Mouse (Mus musculus): ENCODE results near the gene Pqlc2.

Pqlc2 gene

DNA sequence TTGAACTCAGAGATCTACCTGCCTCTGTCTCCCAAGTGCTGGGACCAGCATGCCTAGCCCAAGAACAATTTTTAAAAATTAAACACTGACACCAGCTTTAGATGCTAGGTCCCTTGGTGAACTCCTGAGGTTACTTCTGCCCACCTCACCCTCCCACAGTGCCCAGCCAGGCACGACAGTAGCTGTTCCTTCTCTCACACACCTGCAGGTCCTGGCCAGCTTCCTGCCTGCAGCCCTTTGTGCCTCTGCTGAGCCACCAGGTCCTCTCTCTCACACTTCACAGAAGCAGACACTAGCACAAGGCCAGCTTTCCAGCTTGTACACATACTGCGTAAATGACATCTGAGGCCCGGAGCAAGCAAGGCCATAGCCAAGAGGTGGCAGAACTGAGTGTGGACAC lies 5.0 kb downstream of the Pqlc2 start:
- DNase-seq (ENCODE audit: low spot score in 2 of 2), result no peak

DNA sequence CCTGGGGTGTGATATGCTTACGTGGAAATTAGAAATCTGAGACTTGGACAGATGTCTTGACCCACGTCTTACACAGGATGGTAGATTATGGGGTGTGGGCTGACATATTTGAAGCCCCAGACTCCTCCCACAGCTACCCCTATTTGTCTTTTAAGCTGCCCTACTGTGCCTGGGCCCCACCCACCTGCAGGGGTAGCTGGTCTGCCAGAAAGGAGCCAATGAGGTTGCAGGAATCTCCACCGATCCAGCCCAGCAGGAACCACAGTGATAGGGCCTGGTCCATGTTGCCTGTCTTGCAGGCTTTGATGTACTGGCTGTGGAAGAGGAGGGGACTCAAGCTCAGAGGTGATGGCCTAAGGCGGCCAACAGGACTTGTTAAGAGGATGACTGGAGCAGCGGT lies 8.3 kb downstream of the Pqlc2 start:
- DNase-seq (ENCODE audit: low spot score in 2 of 2), result no peak

DNA sequence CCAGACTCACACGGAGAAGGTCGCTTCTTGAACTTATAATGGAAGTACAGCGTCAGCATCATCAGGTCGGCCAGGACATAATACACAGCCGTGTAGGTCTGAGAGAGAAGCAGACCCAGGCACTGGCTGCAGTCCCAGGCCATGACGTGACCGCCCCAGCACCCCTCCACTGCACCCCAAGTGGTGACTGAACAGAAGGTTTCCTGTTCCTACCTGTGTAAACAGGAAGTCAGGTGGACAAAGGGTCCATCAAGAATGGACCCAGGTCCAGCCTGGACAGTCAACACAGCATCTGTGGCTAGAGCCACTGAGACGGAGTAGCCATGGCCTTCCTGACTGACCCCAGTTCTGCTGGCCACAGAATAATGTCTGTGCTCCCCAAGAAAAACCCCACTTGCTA lies 8.7 kb downstream of the Pqlc2 start:
- DNase-seq (ENCODE audit: low spot score in 2 of 2), result no peak

GRCm38 (mm10) chr4:139298671-139299366 lies 11.7 kb downstream of the Pqlc2 start:
- DNase-seq (ENCODE audit: low spot score in 2 of 2), result no peak

- no peak for DNase-seq (ENCODE audit: low spot score in 2 of 2)
Measured at GRCm38 (mm10) chr4:139297566-139297965, 12.9 kb downstream of the Pqlc2 start.

GRCm38 (mm10) chr4:139292038-139292437 lies 18.5 kb downstream of the Pqlc2 start:
- DNase-seq (ENCODE audit: low spot score in 2 of 2), result no peak

GRCm38 (mm10) chr4:139291099-139291498 lies 19.4 kb downstream of the Pqlc2 start:
- peak in 1 of 2 experiments; percentile 55 for DNase-seq (ENCODE audit: low spot score in 2 of 2)

DNA sequence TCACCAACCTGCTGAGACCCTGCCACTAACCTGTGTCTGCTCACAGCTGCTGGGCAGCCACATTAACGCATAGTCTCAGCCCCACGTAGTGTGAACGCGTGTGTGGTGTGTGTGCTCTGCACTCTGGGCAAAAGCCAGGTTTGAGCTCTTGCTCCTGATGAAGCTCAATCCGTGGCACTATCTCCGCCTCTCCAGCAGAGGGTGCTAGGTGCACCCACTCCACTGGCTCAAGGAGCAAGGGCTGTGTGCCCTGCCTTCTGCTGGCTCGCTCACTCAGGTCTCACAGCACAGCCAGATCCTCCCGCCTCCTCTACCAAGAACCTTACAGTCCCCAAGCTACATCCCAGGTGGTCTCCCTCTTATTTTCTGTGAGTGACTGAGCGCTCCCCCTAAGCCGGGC lies 21.5 kb downstream of the Pqlc2 start:
- peak; percentile 62 to 67 for DNase-seq (ENCODE audit: low spot score in 2 of 2)

DNA sequence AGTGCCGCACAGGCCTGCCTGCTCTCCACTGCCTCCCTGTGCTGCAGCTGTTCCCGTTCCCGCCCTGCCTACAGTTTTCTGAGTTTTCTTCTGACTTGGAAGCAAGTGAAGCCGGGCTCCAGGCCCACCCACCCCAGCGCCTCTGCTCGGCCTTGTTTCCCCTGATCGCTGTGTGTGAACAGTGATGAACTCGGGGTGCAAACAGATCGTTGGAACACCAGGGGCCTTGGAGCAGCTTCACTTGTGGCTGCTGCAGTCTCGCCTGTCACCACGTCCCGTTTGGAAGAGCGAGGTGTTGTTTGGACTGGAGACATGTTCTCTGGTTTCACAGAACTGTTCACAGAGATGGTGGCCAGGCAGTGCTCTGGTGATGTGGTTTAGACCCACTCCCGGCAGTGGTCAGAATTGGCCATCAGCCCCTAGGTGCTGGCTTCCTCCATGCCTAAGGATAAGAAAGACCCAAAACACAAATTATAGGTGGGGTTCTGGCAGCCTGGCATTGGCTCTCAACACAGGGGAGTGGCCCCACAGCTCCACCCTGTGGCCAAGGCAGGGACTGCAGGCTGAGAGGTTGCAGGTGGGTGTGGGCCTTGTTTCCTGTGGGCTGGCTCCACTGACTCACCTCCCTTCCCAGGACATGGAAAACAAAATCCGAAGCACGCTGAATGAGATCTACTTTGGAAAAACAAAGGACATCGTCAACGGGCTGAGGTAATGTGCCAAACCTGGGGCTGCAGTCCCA lies 23.2 kb downstream of the Pqlc2 start:
- peak; percentile 95 for DNase-seq (ENCODE audit: low spot score in 2 of 2)

- DNase-seq (ENCODE audit: low spot score in 2 of 2), result no peak
Measured at GRCm38 (mm10) chr4:139286234-139286633, 24.3 kb downstream of the Pqlc2 start.

- no peak for DNase-seq (ENCODE audit: low spot score in 2 of 2)
Measured at GRCm38 (mm10) chr4:139284877-139285276, 25.6 kb downstream of the Pqlc2 start.

DNA sequence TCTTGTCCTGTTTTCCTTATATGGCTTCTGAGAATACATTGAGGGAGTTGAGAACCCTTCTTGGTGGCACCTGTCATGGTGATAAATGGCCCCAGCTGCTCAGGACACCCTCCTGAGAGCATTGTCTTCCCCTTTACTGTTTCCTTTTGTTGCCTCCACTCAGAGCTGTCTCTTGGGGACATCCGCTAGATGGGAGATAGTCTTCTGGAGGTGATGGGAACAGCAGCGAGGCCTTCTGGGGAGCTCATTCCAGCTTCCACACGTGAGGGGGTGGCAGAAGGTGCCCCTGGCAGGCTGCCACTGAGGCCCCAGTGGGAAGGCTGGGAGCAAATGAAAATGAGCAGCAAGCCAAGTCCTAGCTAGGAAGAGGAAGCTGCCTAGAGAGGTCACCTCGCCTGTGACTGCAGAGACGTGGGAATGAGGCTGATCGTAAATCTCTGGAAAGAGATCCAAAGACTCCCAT lies 27.5 kb downstream of the Pqlc2 start:
- DNase-seq (ENCODE audit: low spot score in 2 of 2), result no peak

GRCm38 (mm10) chr4:139281791-139282345 lies 28.6 kb downstream of the Pqlc2 start:
- no peak for DNase-seq (ENCODE audit: low spot score in 2 of 2)

DNA sequence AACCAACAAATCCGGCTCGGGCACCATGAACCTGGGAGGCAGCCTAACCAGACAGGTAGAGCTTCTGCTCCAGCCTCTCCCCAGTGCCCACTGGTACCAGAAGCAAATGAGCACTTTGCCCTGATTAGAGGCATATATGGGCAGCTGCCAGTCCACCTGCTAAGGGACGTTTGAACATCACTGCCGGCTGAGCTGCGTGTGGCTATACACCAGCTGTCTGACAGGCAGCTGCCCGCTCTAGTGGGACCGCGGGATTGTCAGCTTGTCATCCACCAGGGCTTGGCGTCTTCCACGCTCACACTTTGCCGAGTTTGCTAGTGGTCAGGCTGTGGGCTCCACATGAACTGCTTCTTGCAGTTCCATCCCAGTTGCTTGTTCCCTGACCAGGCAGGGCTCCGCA lies 30.0 kb downstream of the Pqlc2 start:
- no peak for DNase-seq (ENCODE audit: low spot score in 2 of 2)

GRCm38 (mm10) chr4:139276411-139276810 lies 34.1 kb downstream of the Pqlc2 start:
- DNase-seq (ENCODE audit: low spot score in 2 of 2), result no peak

DNA sequence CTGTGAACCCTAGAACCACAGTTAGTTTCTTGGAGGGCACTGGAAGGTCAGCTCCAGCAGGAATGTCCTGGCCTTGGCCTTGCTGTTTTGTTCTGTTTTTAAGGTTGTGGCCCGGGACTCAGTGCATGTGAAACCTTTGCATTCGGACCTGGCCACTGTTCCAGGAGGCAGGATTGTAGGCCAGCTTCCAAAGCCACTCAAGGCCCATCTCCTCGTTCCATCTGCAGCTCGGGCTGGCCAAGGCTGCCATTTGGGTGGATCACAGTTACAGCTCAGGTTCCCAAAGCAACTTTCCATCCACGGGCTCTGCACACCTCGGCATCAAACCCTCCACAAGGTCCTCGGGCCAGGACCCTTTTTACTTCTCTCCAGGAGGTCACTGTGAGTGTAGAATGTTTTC lies 35.9 kb downstream of the Pqlc2 start:
- no peak for DNase-seq (ENCODE audit: low spot score in 2 of 2)

- DNase-seq (ENCODE audit: low spot score in 2 of 2), result no peak
Measured at GRCm38 (mm10) chr4:139272951-139273680, 37.4 kb downstream of the Pqlc2 start.

DNA sequence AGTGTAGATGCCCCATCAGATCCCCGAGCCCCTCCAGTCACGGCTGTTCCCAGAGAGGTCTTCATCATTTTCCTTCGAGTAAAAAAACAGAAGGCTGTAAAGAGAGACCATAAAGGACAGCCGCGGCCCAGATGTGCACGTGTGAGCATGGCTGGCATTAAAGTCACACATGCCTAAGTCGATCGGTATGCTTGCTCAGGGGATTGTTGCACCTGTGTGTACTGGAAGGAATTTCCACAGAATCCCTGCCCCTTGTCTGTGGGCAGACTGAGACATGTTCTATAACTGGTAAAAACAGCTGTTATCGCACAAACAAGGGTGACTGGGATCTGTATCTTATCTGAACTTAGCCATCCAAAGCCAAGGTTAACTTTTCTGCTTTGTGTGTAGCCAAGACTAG lies 38.9 kb downstream of the Pqlc2 start:
- no peak for DNase-seq (ENCODE audit: low spot score in 2 of 2)

DNA sequence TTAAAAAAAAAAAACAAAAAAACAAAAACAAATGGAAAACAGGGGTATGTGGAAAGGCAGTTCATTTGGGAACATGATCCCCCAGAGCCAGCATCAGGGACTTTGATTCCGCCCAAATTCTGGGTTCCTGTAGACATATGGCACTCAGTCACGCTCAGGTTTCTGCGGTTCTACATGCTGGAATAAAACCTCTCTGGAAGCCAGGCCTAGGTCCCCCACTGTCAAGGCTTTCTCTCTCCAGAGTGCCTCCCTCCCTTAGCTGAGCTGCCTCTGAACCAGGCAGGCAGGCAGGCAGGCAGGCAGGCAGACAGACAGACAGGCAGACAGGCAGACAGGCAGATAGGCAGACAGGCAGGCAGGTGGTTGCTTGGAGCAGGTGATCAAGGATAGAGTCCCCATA lies 40.3 kb downstream of the Pqlc2 start:
- no peak for DNase-seq (ENCODE audit: low spot score in 2 of 2)

DNA sequence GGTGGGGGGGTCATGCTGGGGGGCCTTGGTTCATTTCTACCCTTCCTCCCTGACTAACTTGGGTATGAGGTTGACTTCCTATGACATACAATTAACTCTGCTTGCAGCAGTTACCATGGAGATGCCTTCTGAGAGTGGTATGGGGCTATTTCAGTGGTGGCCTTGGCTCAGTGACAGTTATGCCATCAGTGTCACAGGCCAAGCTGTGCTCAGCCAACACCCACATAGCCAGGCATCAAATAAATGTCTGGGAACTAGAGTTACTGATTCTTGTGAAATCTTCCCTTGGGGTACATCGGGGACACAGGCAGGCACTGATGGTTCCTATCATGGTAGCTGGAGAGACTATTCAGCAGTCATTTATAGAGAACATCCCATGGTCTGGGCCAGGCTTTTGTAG lies 42.3 kb downstream of the Pqlc2 start:
- DNase-seq (ENCODE audit: low spot score in 2 of 2), result no peak

DNA sequence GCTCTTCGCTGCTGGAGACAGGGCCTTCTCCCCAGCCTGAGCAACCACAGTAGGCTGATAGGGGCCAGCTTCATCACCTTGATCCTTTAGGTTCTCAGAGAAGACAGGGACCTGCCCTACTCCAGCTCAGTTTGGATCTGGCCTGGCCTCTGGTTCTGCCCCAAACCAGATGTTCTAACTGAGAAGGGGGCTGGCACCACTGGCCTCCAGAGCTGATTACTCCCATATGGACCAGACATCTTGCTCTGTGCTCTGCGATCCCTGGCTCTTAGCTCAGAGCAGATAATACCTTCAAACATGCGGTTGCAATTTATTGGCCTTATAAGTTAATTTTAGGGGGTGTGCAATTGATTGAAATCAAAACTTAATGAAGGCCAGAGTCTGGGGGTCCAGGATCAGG lies 43.2 kb downstream of the Pqlc2 start:
- no peak for DNase-seq (ENCODE audit: low spot score in 2 of 2)

DNA sequence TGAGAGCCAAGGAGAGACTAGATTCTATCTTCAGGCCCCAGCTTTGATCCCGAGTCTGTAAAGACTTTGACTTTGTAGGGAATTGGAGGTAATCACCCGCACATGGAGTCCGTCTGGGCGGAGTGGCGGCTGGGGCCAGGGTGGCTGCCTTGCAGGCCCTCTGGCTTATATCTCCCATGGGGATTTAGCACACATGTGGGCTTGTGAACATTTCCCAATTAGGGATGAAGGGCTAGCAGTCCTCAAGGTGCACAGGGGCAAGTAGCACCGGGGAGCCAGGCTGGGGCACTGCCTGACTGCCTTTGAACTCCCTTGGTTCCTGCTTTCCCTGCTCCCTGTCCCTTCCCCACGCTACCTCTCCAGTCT lies 44.0 kb downstream of the Pqlc2 start:
- DNase-seq (ENCODE audit: low spot score in 2 of 2), result no peak

Measured in right cerebral cortex, adult 2 months (tissue).